Mouse (Mus musculus): ENCODE results near the gene Ifit1bl2.
"Not testable (repeated sequence)": the region's sequence is repeated elsewhere in the genome, so short reads cannot be mapped to it uniquely, and the experiment has no call there.

Ifit1bl2 gene

DNA sequence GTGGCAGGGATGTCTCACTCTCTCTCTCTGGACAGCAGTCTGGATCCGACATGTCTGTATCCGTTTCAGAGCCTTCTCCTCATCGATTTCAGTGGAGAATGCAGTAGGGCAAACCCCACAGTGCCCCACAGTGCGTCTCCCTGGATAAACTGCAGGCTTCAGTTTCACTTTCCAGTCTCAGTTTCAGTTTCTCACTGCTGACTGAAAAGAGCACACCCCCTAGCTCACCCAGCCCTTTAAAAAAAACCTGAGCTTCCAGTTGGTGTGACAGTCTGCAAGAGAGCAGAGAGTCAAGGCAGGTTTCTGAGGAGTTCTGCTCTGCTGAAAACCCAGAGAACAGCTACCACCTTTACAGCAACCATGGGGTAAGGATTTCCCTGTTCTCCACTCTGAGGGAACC lies at the start of gene Ifit1bl2, which contains the start of gene Ifit1:
Gene Ifit1bl2, minus strand, starts transcription at position 121 of the 400 bp plus-strand sequence.
Gene Ifit1, plus strand, starts transcription at position 249 of the 400 bp plus-strand sequence.
- peak; percentile 17 to 72 for DNase-seq (ENCODE audit: inconsistent age in 2 of 2, low spot score in 1 of 2)

- DNase-seq (ENCODE audit: inconsistent age in 2 of 2, low spot score in 1 of 2) = no peak
Observed at GRCm38 (mm10) chr19:34685530-34685929, 45.0 kb upstream of the Ifit1bl2 start.

GRCm38 (mm10) chr19:34684857-34685256 lies 44.3 kb upstream of the Ifit1bl2 start:
- DNase-seq (ENCODE audit: inconsistent age in 2 of 2, low spot score in 1 of 2) = peak; percentile 50 to 79

- DNase-seq (ENCODE audit: inconsistent age in 2 of 2, low spot score in 1 of 2) = peak in 1 of 2 experiments; percentile 22
Observed at GRCm38 (mm10) chr19:34678428-34678827, 37.9 kb upstream of the Ifit1bl2 start.

DNA sequence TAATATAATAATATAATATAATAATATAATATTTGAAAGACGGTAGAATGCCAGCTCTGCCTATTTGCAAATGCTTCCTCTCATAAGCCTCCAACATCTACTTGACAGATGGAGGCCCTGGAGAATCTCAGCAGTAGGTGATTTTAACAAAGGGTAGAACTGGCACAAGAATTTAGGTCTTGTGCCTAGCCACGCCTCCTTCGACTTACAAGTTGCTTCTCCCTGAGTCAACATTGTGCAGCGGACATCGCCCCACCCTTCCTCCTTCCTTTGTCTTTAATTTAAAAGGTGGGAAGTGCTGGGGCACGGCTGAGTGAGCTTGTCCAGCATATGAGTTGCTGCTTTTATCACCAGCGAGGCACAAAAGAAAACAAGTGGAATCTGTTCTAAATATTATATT lies 32.9 kb upstream of the Ifit1bl2 start:
- peak in 1 of 2 experiments; percentile 31 for DNase-seq (ENCODE audit: inconsistent age in 2 of 2, low spot score in 1 of 2)

- peak; percentile 48 to 89 for DNase-seq (ENCODE audit: inconsistent age in 2 of 2, low spot score in 1 of 2)
Observed at GRCm38 (mm10) chr19:34666127-34666526, 25.6 kb upstream of the Ifit1bl2 start.

DNA sequence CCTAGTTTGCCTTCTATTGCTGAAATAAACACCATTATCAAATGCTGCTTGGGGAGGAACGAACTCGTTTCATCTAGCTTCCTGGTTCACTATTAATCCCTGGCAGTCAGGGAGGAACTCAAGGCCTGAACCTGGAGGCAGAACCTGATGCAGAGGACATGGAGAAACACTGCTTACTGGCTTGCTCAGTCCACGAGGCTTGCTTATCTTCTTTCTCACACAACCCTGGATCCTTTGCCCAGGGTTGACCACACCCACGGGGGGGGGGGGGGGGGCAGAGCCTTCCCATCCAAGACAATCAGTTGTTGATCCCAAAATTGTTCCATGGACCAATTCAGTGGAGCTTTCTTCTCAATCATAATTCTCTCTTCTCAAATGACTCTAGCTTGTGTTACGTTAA lies 22.2 kb upstream of the Ifit1bl2 start:
- no peak for DNase-seq (ENCODE audit: inconsistent age in 2 of 2, low spot score in 1 of 2)

DNA sequence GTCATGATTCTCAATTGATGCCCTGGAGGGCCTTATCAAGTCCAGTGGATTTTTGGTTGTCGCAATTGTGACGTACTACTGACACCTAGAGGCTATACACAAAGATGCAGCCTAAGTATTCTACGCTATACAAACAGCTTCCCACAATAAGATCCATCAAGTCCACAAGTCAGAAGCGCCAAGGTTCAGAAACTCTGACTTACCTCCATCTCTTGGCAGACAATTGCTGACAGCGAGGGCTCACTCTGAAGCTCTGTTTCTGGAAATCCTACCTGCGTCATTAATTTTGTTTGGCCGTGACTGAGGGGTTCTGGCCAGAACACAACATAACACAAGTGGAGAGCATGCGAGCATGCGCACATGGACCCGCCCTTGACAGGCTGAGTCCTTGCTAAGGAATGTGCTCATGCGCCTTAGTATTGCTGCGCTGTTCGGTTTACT lies 21.5 kb upstream of the Ifit1bl2 start:
- DNase-seq (ENCODE audit: inconsistent age in 2 of 2, low spot score in 1 of 2) = peak; percentile 78 to 89

GRCm38 (mm10) chr19:34656511-34657298 lies 16.2 kb upstream of the Ifit1bl2 start:
- no peak for DNase-seq (ENCODE audit: inconsistent age in 2 of 2, low spot score in 1 of 2)

DNA sequence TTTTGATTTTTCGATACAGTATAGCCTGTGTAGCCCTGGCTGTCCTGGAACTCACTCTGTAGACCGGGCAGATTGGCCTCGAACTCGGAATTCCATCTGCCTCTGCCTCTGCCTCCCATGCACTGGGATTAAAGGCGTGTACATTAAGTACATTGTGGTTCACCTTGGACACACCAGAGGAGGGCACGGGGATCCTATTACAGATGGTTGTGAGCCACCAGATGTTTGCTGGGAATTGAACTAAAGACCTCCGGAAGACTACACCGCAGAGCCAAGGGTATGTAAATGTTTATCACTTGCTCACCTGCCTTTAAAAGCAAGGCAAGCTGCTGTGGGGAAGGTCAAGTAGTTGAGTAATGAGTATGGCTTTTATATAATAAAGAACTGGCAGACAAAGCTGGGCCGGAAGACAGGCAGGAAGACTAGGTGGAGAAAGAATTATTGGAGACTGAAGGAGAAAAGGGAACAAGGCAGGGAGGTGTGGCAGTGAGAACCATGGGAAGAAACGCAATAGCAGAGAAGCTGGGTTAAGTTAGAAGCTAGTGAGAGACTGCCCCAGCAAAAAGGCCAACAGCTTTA lies 14.8 kb upstream of the Ifit1bl2 start:
- DNase-seq (ENCODE audit: inconsistent age in 2 of 2, low spot score in 1 of 2) = no peak

DNA sequence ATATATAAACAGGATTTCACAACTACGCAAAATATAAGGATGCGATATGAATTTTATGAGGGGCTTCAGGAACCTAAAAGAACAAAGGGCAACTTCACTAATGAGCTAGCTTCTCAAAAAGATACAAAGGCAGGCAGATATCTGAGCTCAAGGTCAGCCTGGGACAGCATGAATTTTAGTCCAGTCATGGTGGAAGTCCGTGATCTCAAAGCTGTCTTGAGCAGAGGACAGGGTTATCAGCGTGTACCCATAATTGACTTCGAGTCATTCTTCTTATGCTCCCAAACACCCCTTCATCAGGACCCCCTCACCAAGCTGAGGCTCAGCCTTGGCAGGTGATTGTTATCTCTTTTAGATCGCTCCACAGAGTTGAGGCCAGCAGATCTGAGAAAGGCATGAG lies 10.5 kb upstream of the Ifit1bl2 start:
- DNase-seq (ENCODE audit: inconsistent age in 2 of 2, low spot score in 1 of 2) = no peak

DNA sequence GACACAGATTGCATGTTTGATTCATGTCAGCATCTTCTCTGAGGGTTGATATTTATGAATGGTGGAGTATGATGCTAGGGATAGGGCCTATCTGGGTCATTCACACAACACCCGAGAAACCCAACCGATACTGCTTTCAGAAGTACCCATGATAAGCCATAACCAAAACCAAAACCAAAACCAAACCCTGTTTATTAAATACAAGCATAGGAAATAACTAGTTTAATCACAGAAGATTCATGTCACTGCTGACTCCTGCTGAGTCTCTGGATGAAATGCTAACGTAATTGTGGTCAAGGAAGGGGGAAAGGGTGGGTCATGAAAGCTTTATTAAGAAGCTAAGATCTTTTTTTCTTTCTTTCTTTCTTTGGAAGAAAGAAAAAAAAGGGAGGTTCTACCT lies 9.7 kb upstream of the Ifit1bl2 start:
- no peak for DNase-seq (ENCODE audit: inconsistent age in 2 of 2, low spot score in 1 of 2)

DNA sequence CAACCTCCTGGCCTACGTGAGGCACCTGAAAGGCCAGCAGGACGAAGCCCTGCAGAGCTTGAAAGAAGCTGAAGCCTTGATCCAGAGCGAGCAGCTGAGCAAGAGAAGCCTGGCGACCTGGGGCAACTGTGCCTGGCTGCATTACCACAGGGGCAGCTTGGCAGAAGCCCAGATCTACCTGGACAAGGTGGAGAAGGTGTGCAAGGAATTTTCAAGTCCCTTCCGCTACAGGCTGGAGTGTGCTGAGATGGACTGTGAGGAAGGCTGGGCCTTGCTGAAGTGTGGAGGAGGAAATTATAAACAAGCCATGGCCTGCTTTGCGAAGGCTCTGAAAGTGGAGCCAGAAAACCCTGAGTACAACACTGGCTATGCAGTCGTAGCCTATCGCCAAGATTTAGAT lies 7.1 kb upstream of the Ifit1bl2 start:
- DNase-seq (ENCODE audit: inconsistent age in 2 of 2, low spot score in 1 of 2) = not testable (repeated sequence)

DNA sequence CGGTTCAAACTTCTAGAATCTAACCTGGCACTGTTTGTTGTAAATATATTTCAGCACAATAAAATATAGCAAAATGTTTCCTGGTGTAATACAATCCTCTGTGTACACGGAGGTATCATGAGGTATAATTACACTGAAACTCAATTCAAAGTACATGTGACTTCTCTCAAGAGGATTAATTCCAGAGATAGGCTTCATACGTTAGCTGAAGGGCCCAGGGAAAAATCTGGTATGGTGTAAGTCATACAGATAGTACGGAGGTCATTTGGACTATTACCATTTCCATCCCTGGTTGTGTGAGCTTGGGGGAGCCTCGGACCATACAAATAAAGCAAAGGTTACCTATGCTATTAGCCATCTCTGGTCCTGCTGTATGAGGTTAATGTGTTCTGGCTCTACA lies 2.1 kb upstream of the Ifit1bl2 start:
- DNase-seq (ENCODE audit: inconsistent age in 2 of 2, low spot score in 1 of 2) = no peak

DNA sequence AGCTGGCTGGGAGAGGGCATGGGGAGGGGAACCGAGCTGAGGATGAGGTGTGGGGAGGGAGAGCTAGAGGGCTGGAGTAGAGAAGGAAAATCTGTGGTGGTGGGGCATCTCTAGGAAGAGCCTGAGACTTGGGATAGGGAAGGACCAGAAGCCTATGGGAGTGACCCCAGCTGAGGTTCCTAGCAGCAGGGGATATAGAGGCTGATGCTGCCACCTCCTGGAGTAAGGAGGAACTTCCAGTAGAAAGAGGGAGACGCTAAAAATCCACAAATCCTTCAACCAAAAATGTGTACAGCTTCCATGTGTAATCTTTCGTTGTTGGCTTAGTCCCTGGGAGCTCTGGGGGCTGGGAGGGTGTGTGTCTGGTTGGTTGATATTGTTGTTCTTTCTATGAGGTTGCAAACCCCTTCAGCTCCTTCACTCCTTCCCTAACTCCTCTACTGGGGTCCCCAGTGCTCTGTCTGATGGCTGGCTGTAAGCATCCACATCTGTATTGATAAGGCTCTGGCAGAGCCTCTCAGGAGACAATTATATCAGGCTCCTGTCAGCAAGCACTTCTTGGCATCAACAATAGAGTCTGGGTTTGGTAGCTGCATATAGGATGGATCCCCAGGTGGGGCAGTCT lies 3.5 kb downstream of the Ifit1bl2 start:
- DNase-seq (ENCODE audit: inconsistent age in 2 of 2, low spot score in 1 of 2) = peak; percentile 61 to 89

- DNase-seq (ENCODE audit: inconsistent age in 2 of 2, low spot score in 1 of 2) = no peak
Observed at GRCm38 (mm10) chr19:34633484-34633883, 7.1 kb downstream of the Ifit1bl2 start.

- no peak for DNase-seq (ENCODE audit: inconsistent age in 2 of 2, low spot score in 1 of 2)
Observed at GRCm38 (mm10) chr19:34631487-34631886, 9.1 kb downstream of the Ifit1bl2 start.

GRCm38 (mm10) chr19:34627496-34627895 lies 13.0 kb downstream of the Ifit1bl2 start:
- DNase-seq (ENCODE audit: inconsistent age in 2 of 2, low spot score in 1 of 2) = no peak

DNA sequence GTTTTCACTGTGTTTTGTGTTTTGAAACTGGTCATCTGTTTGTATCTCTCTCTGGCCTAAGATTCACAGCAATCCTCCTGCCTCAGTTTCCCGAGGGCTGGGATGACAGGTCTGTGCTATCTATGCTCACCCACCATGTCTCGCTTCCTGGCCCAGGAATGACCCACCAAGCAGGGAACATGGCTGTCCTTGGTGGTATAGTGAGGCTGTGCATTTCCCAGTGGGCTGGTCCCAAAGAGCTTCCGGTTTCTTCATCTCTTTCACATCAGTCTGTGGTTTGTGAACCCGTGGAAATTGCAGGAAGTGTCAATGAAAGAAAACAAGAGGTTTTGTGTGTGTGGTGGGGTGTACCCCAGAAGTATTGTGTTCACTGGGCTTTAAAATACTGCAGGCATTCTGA lies 15.9 kb downstream of the Ifit1bl2 start:
- DNase-seq (ENCODE audit: inconsistent age in 2 of 2, low spot score in 1 of 2) = no peak

DNA sequence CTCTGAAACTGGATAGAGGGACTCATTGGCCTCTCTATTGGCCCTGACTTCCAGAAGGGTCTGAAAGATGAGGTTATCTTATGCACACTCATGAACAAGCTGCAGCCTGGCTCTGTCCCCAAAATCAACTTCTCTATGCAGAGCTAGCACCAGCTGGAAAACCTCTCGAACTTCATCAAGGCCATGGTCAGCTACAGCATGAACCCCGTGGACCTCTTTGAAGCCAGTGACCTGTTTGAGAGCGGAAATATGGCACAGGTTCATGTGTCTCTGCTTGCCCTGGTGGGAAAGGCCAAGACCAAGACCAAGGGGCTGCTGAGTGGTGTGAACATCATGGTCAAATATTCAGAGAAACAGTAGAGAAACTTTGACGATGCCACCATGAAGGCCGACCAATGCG lies 16.8 kb downstream of the Ifit1bl2 start:
- no peak for DNase-seq (ENCODE audit: inconsistent age in 2 of 2, low spot score in 1 of 2)

GRCm38 (mm10) chr19:34620871-34621270 lies 19.7 kb downstream of the Ifit1bl2 start:
- DNase-seq (ENCODE audit: inconsistent age in 2 of 2, low spot score in 1 of 2) = no peak

Measured in adrenal gland, adult (tissue).